ENCODE assay signal across 17 mouse cellular contexts in the genomic region with DNA sequence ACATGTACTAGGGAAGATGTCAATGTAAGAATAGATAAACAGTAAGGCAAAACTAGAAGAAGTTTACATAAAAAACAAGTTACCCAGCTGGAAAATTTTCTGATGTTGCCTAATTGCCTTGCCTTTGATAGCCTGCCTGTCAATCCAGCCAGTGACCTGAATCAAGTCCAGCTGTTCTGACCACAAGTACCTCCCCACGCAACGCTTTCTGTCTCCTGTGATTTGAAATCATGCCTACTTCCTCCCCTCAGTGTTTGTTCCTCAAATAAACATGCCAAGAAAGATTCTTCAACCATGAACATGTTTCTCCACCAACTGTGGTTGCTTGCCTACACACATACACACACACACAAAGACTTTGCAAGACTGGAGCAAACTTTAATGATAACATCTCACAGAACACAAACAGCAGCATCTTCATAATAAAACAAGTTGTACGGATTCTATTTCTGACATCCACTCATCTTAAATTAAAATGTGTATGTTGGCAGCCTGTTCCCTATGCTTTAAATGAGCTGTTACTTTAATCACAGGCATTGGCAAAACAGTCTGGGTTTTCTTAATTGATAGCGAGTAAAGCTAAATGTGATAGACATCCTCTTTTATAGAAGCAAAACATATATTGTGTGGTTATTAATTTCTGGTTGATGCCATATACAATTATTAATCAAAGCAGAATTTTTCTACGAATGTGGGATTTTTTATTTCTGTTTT.
DNase-seq lines count a peak whose midpoint lies in the region; ATAC-seq and TF ChIP-seq lines count a peak whose summit lies in the region.
"Had no signal": no experiment of that assay in that cellular context is flagged by ENCODE, and none has a peak within 500 bp of the region (broad histone marks: within the 10 kb centered on the region; RNA-seq: fewer than 3 reads in every experiment).

No protein-coding gene starts in this region.

- H3K27me3 ChIP-seq in lung, embryonic 16.5 days (ENCODE audit: control insufficient read depth, insufficient read depth, low read depth, low read length): no peaks in the 10 kb centered on the region
- H3K27me3 ChIP-seq in forebrain, embryonic 16.5 days (replicated peaks; ENCODE audit: control insufficient read depth, insufficient read depth, low read length): no peaks in the 10 kb centered on the region
- H3K27me3 ChIP-seq: hindbrain, embryonic 12.5 days had no signal

- no peak for DNase-seq in lung, adult 2 months
- peak; percentile 16 for DNase-seq in brain, embryonic 18.5 days (ENCODE audit: low read depth, low spot score)
- no peak for DNase-seq in layer of hippocampus, adult 2 months (ENCODE audit: low spot score in 2 of 2)
- no peak for DNase-seq in cerebellum, adult 8-10 months
- DNase-seq in adrenal gland, postnatal 10 days: no peak
- DNase-seq: adrenal gland, adult 2 months; cerebellum, adult 11-12 months; cerebellum, postnatal 36 days; gastrocnemius, postnatal 25 days had no signal

- no peak for TF ChIP-seq CTCF in lung, adult 2 months (IDR thresholded peaks at IDR 0.05; ENCODE audit: insufficient read depth, low read length)
- no peak for TF ChIP-seq CTCF in layer of hippocampus, adult 2 months (conservative IDR thresholded peaks at IDR 0.05)

- H3K36me3 ChIP-seq in lung, embryonic 16.5 days (ENCODE audit: control insufficient read depth, insufficient read depth, low read length): no peaks in the 10 kb centered on the region
- H3K36me3 ChIP-seq in forebrain, embryonic 16.5 days (ENCODE audit: control insufficient read depth, insufficient read depth): no peaks in the 10 kb centered on the region
- H3K36me3 ChIP-seq: hindbrain, embryonic 12.5 days; limb, embryonic 10.5 days had no signal

- ATAC-seq in lung, embryonic 16.5 days (ENCODE audit: low read depth): peak; percentile 38; the same call in 1 of the 2 replicates
- peak; percentile 70 for ATAC-seq in forebrain, embryonic 16.5 days
- ATAC-seq: CD4-positive, CD25-positive, alpha-beta regulatory T cell, adult 4 months had no signal

- no peak for TF ChIP-seq POLR2A in lung, adult 2 months (IDR thresholded peaks at IDR 0.05; ENCODE audit: borderline replicate concordance, extremely low read depth, low read depth, low read length)

- WGBS in lung, embryonic 16.5 days: 32% methylated on average over 5 of the region's 5 CpGs
- WGBS in lung, adult 2 months: 35% methylated on average over 5 of the region's 5 CpGs
- 34% methylated on average over 5 of the region's 5 CpGs for WGBS in forebrain, embryonic 16.5 days

- H3K9me3 ChIP-seq in lung, embryonic 16.5 days (ENCODE audit: control insufficient read depth, low read length): no peaks in the 10 kb centered on the region
- H3K9me3 ChIP-seq in forebrain, embryonic 16.5 days (ENCODE audit: control insufficient read depth, low read length): no peaks in the 10 kb centered on the region
- H3K9me3 ChIP-seq: hindbrain, embryonic 12.5 days; limb, embryonic 10.5 days had no signal

- no peak overlapping the region for H3K4me2 ChIP-seq in lung, embryonic 16.5 days (ENCODE audit: low read depth, low read length)
- no peak overlapping the region for H3K4me2 ChIP-seq in forebrain, embryonic 16.5 days (ENCODE audit: low read length)
- H3K4me2 ChIP-seq: hindbrain, embryonic 12.5 days; liver, embryonic 11.5 days; midbrain, embryonic 11.5 days had no signal

- H3K27ac ChIP-seq in lung, embryonic 16.5 days (ENCODE audit: low read length): no peak overlapping the region
- H3K27ac ChIP-seq in forebrain, embryonic 16.5 days (ENCODE audit: low read length): no peak overlapping the region
- no peak overlapping the region for H3K27ac ChIP-seq in layer of hippocampus, adult 2 months
- H3K27ac ChIP-seq: hindbrain, embryonic 12.5 days; left cerebral cortex, adult 2 months; limb, embryonic 10.5 days had no signal

- H3K4me3 ChIP-seq in lung, embryonic 16.5 days (ENCODE audit: low read length): no peak overlapping the region
- no peak overlapping the region for H3K4me3 ChIP-seq in lung, adult 2 months (replicated peaks; ENCODE audit: extremely low read depth, low read depth, low read length)
- H3K4me3 ChIP-seq in forebrain, embryonic 16.5 days (replicated peaks; ENCODE audit: low read length): no peak overlapping the region
- no peak overlapping the region for H3K4me3 ChIP-seq in layer of hippocampus, adult 2 months
- H3K4me3 ChIP-seq: hindbrain, embryonic 12.5 days; left cerebral cortex, adult 2 months; limb, embryonic 10.5 days had no signal

- H3K4me1 ChIP-seq in lung, embryonic 16.5 days (replicated peaks; ENCODE audit: control insufficient read depth, insufficient read depth, low read length): 0 out of 2 replicates have a peak, but pooled peaks cover 2% of the 10 kb centered on the region
- H3K4me1 ChIP-seq in lung, adult 2 months (ENCODE audit: control insufficient read depth, insufficient read depth, low read length): no peaks in the 10 kb centered on the region
- peaks cover 2% of the 10 kb centered on the region; the same call in 1 of the 2 replicates for H3K4me1 ChIP-seq in forebrain, embryonic 16.5 days (replicated peaks; ENCODE audit: control insufficient read depth, insufficient read depth, low read length)
- H3K4me1 ChIP-seq: hindbrain, embryonic 12.5 days had no signal

- no peak overlapping the region for H3K9ac ChIP-seq in lung, embryonic 16.5 days (ENCODE audit: low read length)
- no peak overlapping the region for H3K9ac ChIP-seq in forebrain, embryonic 16.5 days (replicated peaks; ENCODE audit: low read depth, low read length)
- H3K9ac ChIP-seq: hindbrain, embryonic 12.5 days had no signal
